In the genomic region with DNA sequence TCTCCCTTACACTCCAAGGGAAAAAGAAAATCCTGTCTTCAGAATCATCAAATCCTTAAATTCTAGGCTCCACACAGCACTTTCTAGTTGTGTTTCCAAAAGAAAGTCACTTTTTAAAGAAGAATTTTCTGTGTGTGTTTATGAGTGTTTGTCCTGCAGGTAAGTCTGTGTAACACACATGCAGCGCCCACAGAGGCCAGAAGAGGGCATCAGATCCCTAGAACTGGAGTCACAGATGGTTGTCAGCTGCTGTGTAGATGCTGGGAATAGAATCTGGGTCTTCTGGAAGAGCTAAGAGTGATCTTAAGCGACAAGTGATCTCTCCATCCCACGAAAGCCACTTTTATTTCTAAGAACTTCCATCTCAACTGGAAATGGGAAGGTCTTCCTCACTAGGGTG, we compare ENCODE assay signal across 10 mouse cellular contexts. TPM values are rescaled to one million over a fixed set of nuclear protein-coding genes. Genes with fewer than 3 reads are reported as not detected.
DNase-seq lines count a peak whose midpoint lies in the region; ATAC-seq and TF ChIP-seq lines count a peak whose summit lies in the region.
"Had no signal": no experiment of that assay in that cellular context is flagged by ENCODE, and none has a peak within 500 bp of the region (broad histone marks: within the 10 kb centered on the region; RNA-seq: fewer than 3 reads in every experiment).

No protein-coding gene starts in this region.

- 76% methylated on average over 3 of the region's 3 CpGs for WGBS in cerebellum, adult 2 months
- 64% methylated on average over 3 of the region's 3 CpGs for WGBS in lung, embryonic 14.5 days

- intact Hi-C loops in left cerebral cortex, postnatal 14 days (cut with DNase I), result loop anchor here (2.0 to 10.0 kb wide), 5 partner anchors 59 to 397 kb away; partner anchors contain the start of genes Bmf and Inafm2
- intact Hi-C loops in heart, postnatal 25 days (cut with DNase I), result loop anchor here (1.0 to 5.0 kb wide), 3 partner anchors 57 to 209 kb away; no protein-coding TSS in a partner anchor

- no peak overlapping the region for H3K9ac ChIP-seq in lung, embryonic 14.5 days
- H3K9ac ChIP-seq: limb, embryonic 15.5 days had no signal

- H3K4me3 ChIP-seq in cerebellum, adult 2 months (replicated peaks; ENCODE audit: insufficient read depth, low read depth, low read length), result no peak overlapping the region
- H3K4me3 ChIP-seq in lung, embryonic 14.5 days (ENCODE audit: low read depth, low read length), result no peak overlapping the region
- H3K4me3 ChIP-seq: heart, embryonic 13.5 days; limb, embryonic 15.5 days had no signal

- no peaks in the 10 kb centered on the region for H3K4me1 ChIP-seq in cerebellum, adult 2 months (ENCODE audit: control insufficient read depth, insufficient read depth, low read length)
- H3K4me1 ChIP-seq in lung, embryonic 14.5 days (ENCODE audit: insufficient read depth), result peaks cover 9% of the 10 kb centered on the region

- no peaks in the 10 kb centered on the region for H3K36me3 ChIP-seq in lung, embryonic 14.5 days (ENCODE audit: insufficient read depth)
- H3K36me3 ChIP-seq: heart, embryonic 13.5 days; limb, embryonic 15.5 days had no signal

- H3K27me3 ChIP-seq in cerebellum, adult 2 months (ENCODE audit: control insufficient read depth, insufficient read depth, low read length), result no peaks in the 10 kb centered on the region
- H3K27me3 ChIP-seq in lung, embryonic 14.5 days (ENCODE audit: insufficient read depth, low read length), result no peaks in the 10 kb centered on the region
- H3K27me3 ChIP-seq: heart, embryonic 13.5 days; limb, embryonic 15.5 days had no signal

- TF ChIP-seq POLR2A in cerebellum, adult 2 months (IDR thresholded peaks at IDR 0.05; ENCODE audit: borderline replicate concordance, insufficient read depth, low read length), result no peak

- H3K9me3 ChIP-seq in lung, embryonic 14.5 days (ENCODE audit: low read depth, low read length), result no peaks in the 10 kb centered on the region
- H3K9me3 ChIP-seq: heart, embryonic 13.5 days; limb, embryonic 15.5 days had no signal

- DNase-seq in cerebellum, adult 2 months, result no peak
- no peak for DNase-seq in cerebellum, adult 9-10 months
- DNase-seq in urinary bladder, postnatal 25 days (ENCODE audit: low spot score), result peak; percentile 23
- no peak for DNase-seq in urinary bladder, postnatal 36 days (ENCODE audit: low spot score in 2 of 2)
- peak; percentile 49 for DNase-seq in lung, embryonic 14.5 days
- peak; percentile 86 for DNase-seq in thymus, postnatal 4 days
- no peak for DNase-seq in left cerebral cortex, postnatal 14 days (ENCODE audit: low spot score in 2 of 2)
- no peak for DNase-seq in heart, postnatal 25 days (ENCODE audit: low spot score)

- H3K27ac ChIP-seq in cerebellum, adult 2 months (ENCODE audit: insufficient read depth, low read length), result no peak overlapping the region
- no peak overlapping the region for H3K27ac ChIP-seq in lung, embryonic 14.5 days (ENCODE audit: low read depth)
- H3K27ac ChIP-seq: heart, embryonic 13.5 days; limb, embryonic 15.5 days had no signal

- no peak overlapping the region for H3K4me2 ChIP-seq in lung, embryonic 14.5 days
- H3K4me2 ChIP-seq: heart, embryonic 13.5 days; limb, embryonic 15.5 days had no signal

- peak; percentile 18; the same call in 1 of the 2 replicates for TF ChIP-seq CTCF in cerebellum, adult 2 months (IDR thresholded peaks at IDR 0.05; ENCODE audit: borderline replicate concordance, insufficient read depth, low read depth, low read length)
- TF ChIP-seq CTCF in lung, embryonic 14.5 days (IDR thresholded peaks at IDR 0.05; ENCODE audit: low read depth), result peak; percentile 57

- no peak for ATAC-seq in lung, embryonic 14.5 days (ENCODE audit: insufficient read depth)

RNA-seq across cellular contexts. Expression of gene Srp14, which starts 8.3 kb away (rescaled TPM):
- 219 and 221 TPM in 2 replicates for polyA plus RNA-seq in cerebellum, adult 2 months (2012; rRNA removed)
- 214 and 218 TPM in 2 replicates for polyA plus RNA-seq in lung, embryonic 14.5 days (2014; fragmentation: Nextera tagmentation; extraction: Ambion mirVana)
- total RNA-seq in left cerebral cortex, postnatal 14 days (2021), result 100 to 1,000 TPM; 157 to 167 TPM
- total RNA-seq in heart, postnatal 25 days (2021), result 100 to 1,000 TPM; 107 to 116 TPM

Comparison
In these comparisons a context has a peak if more than half of its experiments do, and no peak if none do; other contexts are left out.
1. DNase-seq: peak in urinary bladder, postnatal 25 days (single experiment), lung, embryonic 14.5 days (single experiment) and thymus, postnatal 4 days (single experiment); none in cerebellum, adult 2 months (0 of 2), cerebellum, adult 9-10 months (single experiment), urinary bladder, postnatal 36 days (0 of 2), left cerebral cortex, postnatal 14 days (0 of 2) and heart, postnatal 25 days (single experiment).